ENCODE assay signal across 19 mouse cellular contexts in the genomic region with DNA sequence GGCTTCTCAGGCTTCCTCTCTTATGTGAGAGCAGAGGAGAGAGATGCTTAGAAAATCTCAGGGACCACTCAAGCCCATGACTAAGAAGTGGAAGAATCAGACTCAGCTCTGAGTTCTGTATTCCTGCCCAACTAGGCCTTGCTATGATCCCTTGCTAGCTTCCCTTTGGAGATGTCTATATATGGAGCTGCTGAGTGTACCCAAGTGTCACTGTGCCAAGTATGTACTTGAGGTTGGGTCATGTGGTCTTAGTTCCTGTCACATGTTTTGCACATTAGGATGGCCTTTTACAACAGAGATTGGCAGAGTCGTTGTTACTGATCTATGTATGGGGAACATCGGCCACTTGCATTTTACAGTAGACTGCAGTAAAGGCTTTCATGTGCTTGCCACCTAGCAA. TPM values are rescaled to one million over a fixed set of nuclear protein-coding genes. Genes with fewer than 3 reads are reported as not detected.
DNase-seq lines count a peak whose midpoint lies in the region; ATAC-seq and TF ChIP-seq lines count a peak whose summit lies in the region.
"Had no signal": no experiment of that assay in that cellular context is flagged by ENCODE, and none has a peak within 500 bp of the region (broad histone marks: within the 10 kb centered on the region; RNA-seq: fewer than 3 reads in every experiment).

No protein-coding gene starts in this region.

- no peaks in the 10 kb centered on the region for H3K36me3 ChIP-seq in heart, embryonic 15.5 days
- no peaks in the 10 kb centered on the region for H3K36me3 ChIP-seq in midbrain, embryonic 11.5 days (ENCODE audit: control insufficient read depth, insufficient read depth, low read length)
- H3K36me3 ChIP-seq in midbrain, embryonic 13.5 days = peaks cover 27% of the 10 kb centered on the region
- no peaks in the 10 kb centered on the region for H3K36me3 ChIP-seq in intestine, embryonic 15.5 days
- H3K36me3 ChIP-seq: liver, embryonic 15.5 days had no signal

- no peak; the same call in 1 of the 2 replicates for ATAC-seq in heart, embryonic 15.5 days (replicated peaks; ENCODE audit: insufficient number of reproducible peaks, insufficient read depth, low FRiP score, low read depth)
- ATAC-seq in midbrain, embryonic 11.5 days (ENCODE audit: low FRiP score) = no peak
- ATAC-seq in midbrain, embryonic 13.5 days = no peak
- ATAC-seq in intestine, embryonic 15.5 days = no peak

- H3K27me3 ChIP-seq in heart, embryonic 15.5 days = no peaks in the 10 kb centered on the region
- no peaks in the 10 kb centered on the region for H3K27me3 ChIP-seq in midbrain, embryonic 11.5 days (ENCODE audit: control insufficient read depth, insufficient read depth, low read length)
- no peaks in the 10 kb centered on the region for H3K27me3 ChIP-seq in midbrain, embryonic 13.5 days
- H3K27me3 ChIP-seq in intestine, embryonic 15.5 days (replicated peaks) = no peaks in the 10 kb centered on the region
- H3K27me3 ChIP-seq: CH12.LX; limb, embryonic 13.5 days; liver, embryonic 15.5 days; neural tube, embryonic 12.5 days had no signal

- no peak for TF ChIP-seq CTCF in embryonic fibroblast, embryonic 13.5 days (IDR thresholded peaks at IDR 0.05; ENCODE audit: borderline replicate concordance, insufficient read depth, low read length)

- peak overlapping the region; percentile 95 for H3K27ac ChIP-seq in heart, embryonic 15.5 days
- H3K27ac ChIP-seq in midbrain, embryonic 11.5 days (ENCODE audit: low read depth, low read length) = no peak overlapping the region
- no peak overlapping the region for H3K27ac ChIP-seq in midbrain, embryonic 13.5 days
- H3K27ac ChIP-seq in embryonic fibroblast, embryonic 13.5 days (ENCODE audit: insufficient read depth, low read length) = 0 out of 2 replicates have a peak overlapping the region, but pooled peaks have one; percentile 17
- H3K27ac ChIP-seq in intestine, embryonic 15.5 days = no peak overlapping the region
- H3K27ac ChIP-seq: limb, embryonic 13.5 days; liver, embryonic 15.5 days; neural tube, embryonic 12.5 days; stomach, postnatal 0 days had no signal

- no peaks in the 10 kb centered on the region for H3K9me3 ChIP-seq in heart, embryonic 15.5 days (replicated peaks)
- no peaks in the 10 kb centered on the region for H3K9me3 ChIP-seq in midbrain, embryonic 11.5 days (ENCODE audit: control insufficient read depth, low read length)
- H3K9me3 ChIP-seq in midbrain, embryonic 13.5 days = no peaks in the 10 kb centered on the region
- no peaks in the 10 kb centered on the region for H3K9me3 ChIP-seq in intestine, embryonic 15.5 days
- H3K9me3 ChIP-seq: limb, embryonic 13.5 days; liver, embryonic 15.5 days; megakaryocyte, embryonic 14.5 days; neural tube, embryonic 12.5 days had no signal

- no peak for TF ChIP-seq POLR2A in embryonic fibroblast, embryonic 13.5 days (IDR thresholded peaks at IDR 0.05; ENCODE audit: low read depth, low read length)

- peaks cover 66% of the 10 kb centered on the region for H3K4me1 ChIP-seq in heart, embryonic 15.5 days (replicated peaks)
- 0 out of 2 replicates have a peak, but pooled peaks cover 3% of the 10 kb centered on the region for H3K4me1 ChIP-seq in midbrain, embryonic 11.5 days (ENCODE audit: control insufficient read depth, insufficient read depth, low read length)
- peaks cover 10% of the 10 kb centered on the region for H3K4me1 ChIP-seq in midbrain, embryonic 13.5 days (replicated peaks)
- H3K4me1 ChIP-seq in embryonic fibroblast, embryonic 13.5 days (ENCODE audit: control insufficient read depth, insufficient read depth, low read length) = peaks cover 6% of the 10 kb centered on the region
- H3K4me1 ChIP-seq in intestine, embryonic 15.5 days (replicated peaks) = no peaks in the 10 kb centered on the region
- H3K4me1 ChIP-seq: liver, embryonic 15.5 days had no signal

- no peak for DNase-seq in heart, adult 11 months
- DNase-seq in midbrain, embryonic 11.5 days (ENCODE audit: low spot score, missing footprints) = peak; percentile 0
- DNase-seq in left cerebral cortex, adult 11 months (ENCODE audit: low spot score) = no peak
- DNase-seq: adrenal gland, adult 8-10 months; cerebellum, adult 18-20 months; cerebellum, postnatal 36 days; gastrocnemius, postnatal 10 days; kidney, postnatal 4 days; right cerebral cortex, postnatal 14 days had no signal

- 53% methylated on average over 2 of the region's 2 CpGs for WGBS in heart, embryonic 15.5 days
- 96% methylated on average over 2 of the region's 2 CpGs for WGBS in midbrain, embryonic 11.5 days
- 90% methylated on average over 2 of the region's 2 CpGs for WGBS in midbrain, embryonic 13.5 days
- 85% methylated on average over 2 of the region's 2 CpGs for WGBS in intestine, embryonic 15.5 days

- no peak overlapping the region for H3K9ac ChIP-seq in heart, embryonic 15.5 days
- no peak overlapping the region for H3K9ac ChIP-seq in midbrain, embryonic 11.5 days (ENCODE audit: low read length)
- no peak overlapping the region for H3K9ac ChIP-seq in midbrain, embryonic 13.5 days (replicated peaks)
- H3K9ac ChIP-seq in intestine, embryonic 15.5 days = no peak overlapping the region
- H3K9ac ChIP-seq: limb, embryonic 13.5 days; liver, embryonic 15.5 days; neural tube, embryonic 12.5 days had no signal

- H3K4me3 ChIP-seq in heart, embryonic 15.5 days = no peak overlapping the region
- H3K4me3 ChIP-seq in midbrain, embryonic 11.5 days (ENCODE audit: low read depth, low read length) = no peak overlapping the region
- H3K4me3 ChIP-seq in midbrain, embryonic 13.5 days (replicated peaks) = no peak overlapping the region
- H3K4me3 ChIP-seq in embryonic fibroblast, embryonic 13.5 days (ENCODE audit: insufficient read depth, low read length) = no peak overlapping the region
- H3K4me3 ChIP-seq in intestine, embryonic 15.5 days (replicated peaks) = no peak overlapping the region
- H3K4me3 ChIP-seq: limb, embryonic 13.5 days; liver, embryonic 15.5 days; megakaryocyte, embryonic 14.5 days; neural tube, embryonic 12.5 days had no signal

- H3K4me2 ChIP-seq in heart, embryonic 15.5 days = no peak overlapping the region
- no peak overlapping the region for H3K4me2 ChIP-seq in midbrain, embryonic 11.5 days
- no peak overlapping the region for H3K4me2 ChIP-seq in midbrain, embryonic 13.5 days (replicated peaks)
- no peak overlapping the region for H3K4me2 ChIP-seq in intestine, embryonic 15.5 days (replicated peaks)
- H3K4me2 ChIP-seq: limb, embryonic 13.5 days; liver, embryonic 15.5 days; neural tube, embryonic 12.5 days had no signal

RNA-seq across cellular contexts. Expression of a gene that starts 54.6 kb away (rescaled TPM):
- 6.2 and 8.0 TPM in 2 replicates for polyA plus RNA-seq in heart, embryonic 15.5 days (2015; fragmentation: Nextera tagmentation; extraction: Ambion mirVana)
- 7.5 and 7.9 TPM in 2 replicates for polyA plus RNA-seq in midbrain, embryonic 11.5 days (2014; fragmentation: Nextera tagmentation; extraction: Ambion mirVana)
- 7.5 and 9.2 TPM in 2 replicates for polyA plus RNA-seq in midbrain, embryonic 13.5 days (2015; fragmentation: Nextera tagmentation; extraction: Ambion mirVana)
- 13.0 and 13.5 TPM in 2 replicates for polyA plus RNA-seq in embryonic fibroblast, embryonic 13.5 days (2011; ENCODE audit: insufficient read length, low read depth, missing spikeins)
- 5.5 and 6.9 TPM in 2 replicates for polyA plus RNA-seq in intestine, embryonic 15.5 days (2015; fragmentation: Nextera tagmentation; extraction: Ambion mirVana)

RNA-seq across cellular contexts. Expression of a gene that starts 54.7 kb away (rescaled TPM):
- polyA plus RNA-seq in heart, embryonic 15.5 days (2015; fragmentation: Nextera tagmentation; extraction: Ambion mirVana) = 23.9 and 30.2 TPM in 2 replicates
- polyA plus RNA-seq in midbrain, embryonic 11.5 days (2014; fragmentation: Nextera tagmentation; extraction: Ambion mirVana) = 29.6 and 32.0 TPM in 2 replicates
- 37.0 and 42.3 TPM in 2 replicates for polyA plus RNA-seq in midbrain, embryonic 13.5 days (2015; fragmentation: Nextera tagmentation; extraction: Ambion mirVana)
- polyA plus RNA-seq in embryonic fibroblast, embryonic 13.5 days (2011; ENCODE audit: insufficient read length, low read depth, missing spikeins) = 74.2 and 93.3 TPM in 2 replicates
- polyA plus RNA-seq in intestine, embryonic 15.5 days (2015; fragmentation: Nextera tagmentation; extraction: Ambion mirVana) = 19.3 and 20.4 TPM in 2 replicates

Comparison
In these comparisons a context has a peak if more than half of its experiments do, and no peak if none do; other contexts are left out.
1. H3K27ac ChIP-seq: peak in heart, embryonic 15.5 days (single experiment) and embryonic fibroblast, embryonic 13.5 days (single experiment); none in midbrain, embryonic 11.5 days (single experiment), midbrain, embryonic 13.5 days (single experiment) and intestine, embryonic 15.5 days (single experiment).